Mouse (Mus musculus) neural tube, embryonic 11.5 days (tissue): ENCODE measurements around the gene Adra1b. TPM values are rescaled to one million over a fixed set of nuclear protein-coding genes. Genes with fewer than 3 reads are reported as not detected.
A peak's percentile ranks its signal among the peaks of the same experiment; 100 is the strongest.

Source experiments
- ATAC-seq: fragments of 200-750 bp; cut with Nextera tagmentation; 2 replicates; pipeline ENCODE4 v1.8.0; 2017; ENCODE audit warnings: moderate number of reproducible peaks, mild to moderate bottlenecking, moderate TSS enrichment, moderate library complexity; ENCODE audit not compliant: insufficient read depth, low FRiP score, low TSS enrichment
- DNase-seq: peaks from one replicate; pipeline ENCODE4 v3.0.0-alpha.2; 2015; ENCODE audit warnings: low spot score
- H3K27ac ChIP-seq: fragments of 300-500 bp; sonication (generic); 2 replicates; pipeline ENCODE4 v1.5.1; 2014; ENCODE audit warnings: low read depth, mild to moderate bottlenecking, low read length
- H3K27me3 ChIP-seq: fragments of 300-500 bp; sonication (generic); 2 replicates; pipeline ENCODE4 v1.6.1; 2014; ENCODE audit warnings: mild to moderate bottlenecking, low read length, mixed read lengths; ENCODE audit not compliant: control insufficient read depth, insufficient read depth
- H3K36me3 ChIP-seq: fragments of 300-500 bp; sonication (generic); 2 replicates; pipeline ENCODE4 v1.6.1; 2014; ENCODE audit warnings: mild to moderate bottlenecking, low read length, moderate library complexity, mixed read lengths; ENCODE audit not compliant: control insufficient read depth, insufficient read depth
- H3K4me1 ChIP-seq: fragments of 300-500 bp; sonication (generic); 2 replicates; pipeline ENCODE4 v1.6.1; 2014; ENCODE audit warnings: low read length, mixed read lengths; ENCODE audit not compliant: control insufficient read depth, insufficient read depth
- H3K4me2 ChIP-seq: fragments of 300-500 bp; sonication (generic); 2 replicates; pipeline ENCODE4 v1.6.1; 2014; ENCODE audit warnings: low read depth, mild to moderate bottlenecking, moderate library complexity
- H3K4me3 ChIP-seq: fragments of 300-500 bp; sonication (generic); 2 replicates; pipeline ENCODE4 v1.5.1; 2014; ENCODE audit warnings: low read depth, low read length
- H3K9ac ChIP-seq: fragments of 300-500 bp; sonication (generic); 2 replicates; pipeline ENCODE4 v1.6.1; 2014; ENCODE audit warnings: mild to moderate bottlenecking, low read length
- H3K9me3 ChIP-seq: fragments of 300-500 bp; sonication (generic); 2 replicates; pipeline ENCODE4 v1.6.1; 2016; ENCODE audit warnings: low read length; ENCODE audit not compliant: control insufficient read depth
- WGBS: fragments of 180-500 bp; shearing (Covaris S2); extraction: QIAGEN DNeasy Blood & Tissue Kit; methylation state at CpG from one replicate; pipeline ENCODE4 v1.1.7; 2014; 5-methylcytosine and 5-hydroxymethylcytosine counted together
- polyA plus RNA-seq: library from polyadenylated mRNA; unstranded; fragments of >200 nt; fragmentation: Nextera tagmentation; extraction: Ambion mirVana; gene quantifications from 2 replicates; pipeline ENCODE4 v1.2.1, GENCODE M21; 2014

Gene Adra1b
- polyA plus RNA-seq, 1 experiment from 2014 or later, result 0.37 TPM

- no peak overlapping the region for H3K4me2 ChIP-seq
- no peaks in the 10 kb centered on the region for H3K4me1 ChIP-seq
- ATAC-seq, result no peak
- H3K27ac ChIP-seq, result no peak overlapping the region
- H3K9ac ChIP-seq, result no peak overlapping the region
- no peak overlapping the region for H3K4me3 ChIP-seq
- H3K9me3 ChIP-seq, result no peaks in the 10 kb centered on the region
- no peaks in the 10 kb centered on the region for H3K27me3 ChIP-seq
- no peak for DNase-seq
- 73% methylated on average over 2 of the region's 2 CpGs for WGBS
- H3K36me3 ChIP-seq, result no peaks in the 10 kb centered on the region
These were observed 149.5 kb downstream of the Adra1b start for GRCm38 (mm10) chr11:43751542-43751941.

DNA sequence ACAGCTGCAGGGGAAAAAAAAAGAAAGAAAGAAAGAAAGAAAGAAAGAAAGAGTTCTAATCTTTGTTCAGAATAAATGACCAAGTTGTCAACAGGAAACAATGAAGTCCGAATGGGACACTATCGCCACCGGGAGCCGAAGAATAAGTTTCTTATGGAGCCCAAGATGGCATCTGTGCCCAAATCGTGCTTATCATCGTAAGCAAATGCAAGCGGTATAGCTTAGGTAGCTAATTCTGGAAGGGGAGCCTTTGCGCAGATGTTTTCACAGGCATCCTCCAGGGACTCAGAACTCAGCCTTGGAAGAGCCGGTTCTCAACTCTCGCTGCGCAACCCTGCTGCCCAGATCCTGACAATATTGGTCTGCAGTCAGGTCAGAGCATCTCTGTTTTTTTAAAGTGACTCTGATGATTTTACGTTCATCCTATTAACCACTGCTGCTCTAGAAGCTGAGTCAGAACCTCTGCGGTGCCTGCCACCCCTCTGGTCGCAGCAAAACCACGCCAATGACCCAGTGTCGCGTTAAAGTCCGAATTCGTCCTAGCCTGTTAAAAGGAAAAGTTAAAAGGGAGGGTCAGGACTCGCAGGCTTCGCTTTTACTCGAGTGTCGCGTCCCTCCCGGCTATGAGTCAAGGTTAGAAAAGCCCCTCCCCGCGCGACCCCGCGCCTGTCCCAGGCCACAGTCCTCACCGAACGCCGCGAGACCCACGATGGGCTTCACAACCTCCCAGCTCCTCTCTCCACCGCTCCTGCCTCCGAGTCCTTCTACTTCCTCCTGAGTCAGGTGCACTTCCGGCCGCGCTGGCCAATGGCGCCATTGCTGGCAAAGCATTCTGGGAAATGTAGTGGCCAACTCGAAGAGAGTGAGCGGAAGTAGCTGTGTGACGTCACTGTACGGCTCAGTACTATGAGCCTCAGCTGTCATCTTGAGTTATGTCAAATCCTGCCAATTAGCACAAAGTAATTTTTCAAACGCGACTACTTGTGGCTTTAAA lies 153.5 kb downstream of the Adra1b start, which contains the start of gene Ttc1:
Gene Ttc1 (minus strand): TSS at position 776 of the 994 bp plus-strand sequence.
- H3K4me2 ChIP-seq, result peak within 1 kb of the TSS; percentile 87
- peak; percentile 100 for ATAC-seq
- WGBS, result 4% methylated on average over 47 of the region's 47 CpGs

GRCm38 (mm10) chr11:43728737-43729301 lies 172.2 kb downstream of the Adra1b start:
- no peak overlapping the region for H3K27ac ChIP-seq
- DNase-seq (no peak), ATAC-seq (no peak)
- no peak overlapping the region for H3K4me2 ChIP-seq
- peaks cover 4% of the 10 kb centered on the region; the same call in 1 of the 2 replicates for H3K36me3 ChIP-seq
- no peak overlapping the region for H3K9ac ChIP-seq
- no peaks in the 10 kb centered on the region for H3K4me1 ChIP-seq
- WGBS, result 94% methylated on average over 7 of the region's 7 CpGs
- H3K27me3 ChIP-seq, result no peaks in the 10 kb centered on the region
- H3K4me3 ChIP-seq, result no peak overlapping the region
- no peaks in the 10 kb centered on the region for H3K9me3 ChIP-seq

More for the DNA sequence above, 153.5 kb downstream of the Adra1b start, which contains the start of gene Ttc1:
- DNase-seq, result peak; percentile 95
- Histone ChIP-seq H3K4me1 (no peaks in the 10 kb centered on the region), H3K27ac (peak within 1 kb of the TSS; percentile 0; the same call in 1 of the 2 replicates), H3K4me3 (peak within 1 kb of the TSS; percentile 80), H3K9me3 (no peaks in the 10 kb centered on the region), H3K36me3 (peaks cover 5% of the 10 kb centered on the region; the same call in 1 of the 2 replicates), H3K27me3 (no peaks in the 10 kb centered on the region), H3K9ac (peak within 1 kb of the TSS; percentile 71)

GRCm38 (mm10) chr11:43727796-43728195 lies 173.2 kb downstream of the Adra1b start:
- no peak for ATAC-seq
- Histone ChIP-seq H3K4me3 (no peak overlapping the region), H3K36me3 (peaks cover 2% of the 10 kb centered on the region; the same call in 1 of the 2 replicates), H3K27ac (no peak overlapping the region), H3K4me1 (no peaks in the 10 kb centered on the region), H3K9ac (no peak overlapping the region), H3K4me2 (no peak overlapping the region), H3K9me3 (no peaks in the 10 kb centered on the region), H3K27me3 (no peaks in the 10 kb centered on the region)
- no peak for DNase-seq
- WGBS, result 87% methylated on average over 7 of the region's 7 CpGs

Other genes with a start within 250 kb of the Adra1b start
- gene Pwwp2a, start 219.2 kb downstream of the Adra1b start, polyA plus RNA-seq, result 38.4 and 49.1 TPM in 2 replicates
- 88.0 and 89.2 TPM in 2 replicates for gene Ttc1, start 153.2 kb downstream of the Adra1b start, polyA plus RNA-seq